Mouse (Mus musculus): ENCODE results near the gene Sv2b. TPM values are rescaled to one million over a fixed set of nuclear protein-coding genes. Genes with fewer than 3 reads are reported as not detected.
A peak's percentile ranks its signal among the peaks of the same experiment; 100 is the strongest.
"Not testable (repeated sequence)": the region's sequence is repeated elsewhere in the genome, so short reads cannot be mapped to it uniquely, and the experiment has no call there.

The Sv2b gene
- polyA plus RNA-seq, 1 experiment from 2014 or later: 7.4 TPM

DNA sequence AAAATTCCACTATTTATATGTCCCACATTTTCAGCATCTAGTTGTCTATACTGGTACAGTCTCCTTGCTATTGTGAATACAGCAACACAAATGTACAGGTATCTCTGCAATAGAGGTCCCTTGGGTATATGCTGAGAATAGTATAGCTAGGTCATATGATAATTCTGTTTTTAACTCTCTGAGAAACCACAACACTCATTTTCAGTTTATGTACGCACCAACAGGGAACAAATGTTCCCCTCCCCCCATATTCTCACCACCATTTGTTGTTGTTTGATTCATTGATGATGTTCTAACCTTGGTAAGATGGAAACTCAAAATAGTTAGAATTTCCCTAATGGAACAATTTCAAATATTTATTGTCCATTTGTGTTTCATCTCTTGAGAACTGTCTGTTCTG, 16.2 kb upstream of the Sv2b start:
- ATAC-seq (ENCODE audit: insufficient number of reproducible peaks, insufficient read depth, low FRiP score, low read depth): no peak
- Histone ChIP-seq H3K9me3 (ENCODE audit: control insufficient read depth, low read depth, low read length) (no peaks in the 10 kb centered on the region), H3K27ac (ENCODE audit: low read length) (no peak overlapping the region), H3K4me3 (ENCODE audit: low read depth, low read length) (no peak overlapping the region), H3K36me3 (ENCODE audit: control insufficient read depth, insufficient read depth, low read length) (no peaks in the 10 kb centered on the region), H3K27me3 (ENCODE audit: control insufficient read depth, insufficient read depth, low read length) (no peaks in the 10 kb centered on the region), H3K4me1 (ENCODE audit: control insufficient read depth, insufficient read depth, low read length) (0 out of 2 replicates have a peak, but pooled peaks cover 3% of the 10 kb centered on the region), H3K4me2 (replicated peaks; ENCODE audit: low read depth, low read length) (no peak overlapping the region), H3K9ac (replicated peaks; ENCODE audit: low read depth, low read length) (no peak overlapping the region)
- 79% methylated on average over 1 of the region's 1 CpGs for WGBS

DNA sequence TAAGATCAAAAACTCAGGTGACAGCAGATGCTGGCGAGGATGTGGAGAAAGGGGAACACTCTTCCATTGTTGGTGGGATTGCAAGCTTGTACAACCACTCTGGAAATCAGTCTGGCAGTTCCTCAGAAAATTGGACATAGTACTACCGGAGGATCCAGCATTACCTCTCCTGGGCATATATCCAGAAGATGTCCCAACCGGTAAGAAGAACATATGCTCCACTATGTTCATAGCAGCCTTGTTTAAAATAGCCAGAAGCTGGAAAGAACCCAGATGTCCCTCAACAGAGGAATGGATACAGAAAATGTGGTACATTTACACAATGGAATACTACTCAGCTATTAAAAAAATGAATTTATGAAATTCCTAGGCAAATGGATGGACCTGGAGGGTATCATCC, 13.7 kb upstream of the Sv2b start:
- not testable (repeated sequence) for H3K36me3 ChIP-seq (ENCODE audit: control insufficient read depth, insufficient read depth, low read length); H3K27ac ChIP-seq (ENCODE audit: low read length); H3K9ac ChIP-seq (replicated peaks; ENCODE audit: low read depth, low read length); ATAC-seq (ENCODE audit: insufficient number of reproducible peaks, insufficient read depth, low FRiP score, low read depth); H3K27me3 ChIP-seq (ENCODE audit: control insufficient read depth, insufficient read depth, low read length); H3K9me3 ChIP-seq (ENCODE audit: control insufficient read depth, low read depth, low read length); H3K4me1 ChIP-seq (ENCODE audit: control insufficient read depth, insufficient read depth, low read length); H3K4me3 ChIP-seq (ENCODE audit: low read depth, low read length); H3K4me2 ChIP-seq (replicated peaks; ENCODE audit: low read depth, low read length)
- 84% methylated on average over 3 of the region's 3 CpGs for WGBS

DNA sequence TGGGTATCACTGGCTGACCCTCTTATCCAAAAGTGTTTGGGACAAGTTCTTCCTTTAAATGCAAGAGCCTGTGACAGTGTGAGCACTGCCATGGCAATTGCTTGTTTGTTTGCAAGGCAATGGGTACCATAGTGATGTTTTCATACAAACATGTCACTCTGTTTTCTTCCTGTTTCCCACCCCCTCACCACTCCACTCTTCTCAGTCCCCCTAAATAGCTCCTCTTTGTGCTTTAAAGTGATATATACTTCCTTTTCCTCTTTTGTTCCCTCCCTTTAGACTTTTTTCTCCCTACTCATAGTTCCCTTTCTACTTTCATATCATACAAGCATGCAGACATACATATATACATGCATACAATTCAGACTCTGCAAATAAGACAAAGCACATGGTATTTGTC, 10.9 kb upstream of the Sv2b start:
- no peak overlapping the region for H3K4me3 ChIP-seq (ENCODE audit: low read depth, low read length)
- H3K36me3 ChIP-seq (ENCODE audit: control insufficient read depth, insufficient read depth, low read length): no peaks in the 10 kb centered on the region
- H3K27me3 ChIP-seq (ENCODE audit: control insufficient read depth, insufficient read depth, low read length): no peaks in the 10 kb centered on the region
- H3K27ac ChIP-seq (ENCODE audit: low read length): no peak overlapping the region
- H3K9ac ChIP-seq (replicated peaks; ENCODE audit: low read depth, low read length): no peak overlapping the region
- no peak overlapping the region for H3K4me2 ChIP-seq (replicated peaks; ENCODE audit: low read depth, low read length)
- H3K4me1 ChIP-seq (ENCODE audit: control insufficient read depth, insufficient read depth, low read length): no peaks in the 10 kb centered on the region
- ATAC-seq (ENCODE audit: insufficient number of reproducible peaks, insufficient read depth, low FRiP score, low read depth): no peak
- H3K9me3 ChIP-seq (ENCODE audit: control insufficient read depth, low read depth, low read length): no peaks in the 10 kb centered on the region

DNA sequence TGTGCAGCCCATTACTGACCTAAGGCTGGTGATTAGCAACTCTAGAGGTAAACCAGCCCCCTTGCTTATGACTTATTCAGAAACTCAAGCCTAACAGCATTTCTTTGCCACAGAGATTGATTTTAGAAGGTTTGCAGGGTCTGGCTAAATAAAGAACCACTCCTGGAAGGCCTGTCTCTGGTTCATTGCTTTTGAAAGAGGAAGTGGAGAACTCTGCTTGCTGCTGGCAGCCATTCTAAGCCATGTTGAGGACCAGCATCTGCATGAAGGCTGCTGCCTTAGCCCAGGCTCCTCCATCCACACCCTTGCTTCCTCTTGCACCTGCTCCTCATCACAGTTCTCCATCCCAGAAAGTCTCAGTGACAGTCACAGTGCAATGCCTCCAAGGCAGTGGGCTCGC, 9.3 kb upstream of the Sv2b start:
- Histone ChIP-seq H3K9ac (replicated peaks; ENCODE audit: low read depth, low read length) (no peak overlapping the region), H3K4me2 (replicated peaks; ENCODE audit: low read depth, low read length) (no peak overlapping the region), H3K27ac (ENCODE audit: low read length) (no peak overlapping the region), H3K9me3 (ENCODE audit: control insufficient read depth, low read depth, low read length) (no peaks in the 10 kb centered on the region), H3K4me3 (ENCODE audit: low read depth, low read length) (no peak overlapping the region), H3K36me3 (ENCODE audit: control insufficient read depth, insufficient read depth, low read length) (no peaks in the 10 kb centered on the region), H3K4me1 (ENCODE audit: control insufficient read depth, insufficient read depth, low read length) (no peaks in the 10 kb centered on the region), H3K27me3 (ENCODE audit: control insufficient read depth, insufficient read depth, low read length) (no peaks in the 10 kb centered on the region)
- 84% methylated on average over 1 of the region's 1 CpGs for WGBS
- ATAC-seq (ENCODE audit: insufficient number of reproducible peaks, insufficient read depth, low FRiP score, low read depth): no peak

DNA sequence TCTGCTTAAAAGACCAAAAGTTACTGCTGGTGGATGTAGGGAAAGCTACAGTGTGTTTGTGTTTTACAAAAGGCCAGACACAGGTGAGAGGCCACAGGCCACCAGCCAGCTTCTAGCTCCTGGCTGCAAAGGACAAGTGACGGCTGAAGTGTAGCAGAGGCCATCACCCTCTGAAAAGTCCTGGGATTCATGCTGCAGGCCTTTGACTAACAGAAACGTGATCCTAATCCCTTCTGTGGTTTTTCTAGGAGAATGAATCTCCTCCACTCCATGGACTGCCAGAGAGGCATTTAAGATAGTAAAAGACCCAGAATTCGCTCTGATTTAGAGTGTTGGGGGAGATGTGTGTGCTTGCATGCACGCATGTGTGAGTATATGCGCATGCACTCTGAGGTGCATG, 5.8 kb upstream of the Sv2b start:
- Histone ChIP-seq H3K4me2 (replicated peaks; ENCODE audit: low read depth, low read length) (no peak overlapping the region), H3K27ac (ENCODE audit: low read length) (no peak overlapping the region), H3K27me3 (ENCODE audit: control insufficient read depth, insufficient read depth, low read length) (no peaks in the 10 kb centered on the region), H3K9ac (replicated peaks; ENCODE audit: low read depth, low read length) (no peak overlapping the region), H3K4me1 (ENCODE audit: control insufficient read depth, insufficient read depth, low read length) (no peaks in the 10 kb centered on the region), H3K36me3 (ENCODE audit: control insufficient read depth, insufficient read depth, low read length) (no peaks in the 10 kb centered on the region), H3K4me3 (ENCODE audit: low read depth, low read length) (no peak overlapping the region), H3K9me3 (ENCODE audit: control insufficient read depth, low read depth, low read length) (no peaks in the 10 kb centered on the region)
- 63% methylated on average over 5 of the region's 5 CpGs for WGBS
- no peak for ATAC-seq (ENCODE audit: insufficient number of reproducible peaks, insufficient read depth, low FRiP score, low read depth)

DNA sequence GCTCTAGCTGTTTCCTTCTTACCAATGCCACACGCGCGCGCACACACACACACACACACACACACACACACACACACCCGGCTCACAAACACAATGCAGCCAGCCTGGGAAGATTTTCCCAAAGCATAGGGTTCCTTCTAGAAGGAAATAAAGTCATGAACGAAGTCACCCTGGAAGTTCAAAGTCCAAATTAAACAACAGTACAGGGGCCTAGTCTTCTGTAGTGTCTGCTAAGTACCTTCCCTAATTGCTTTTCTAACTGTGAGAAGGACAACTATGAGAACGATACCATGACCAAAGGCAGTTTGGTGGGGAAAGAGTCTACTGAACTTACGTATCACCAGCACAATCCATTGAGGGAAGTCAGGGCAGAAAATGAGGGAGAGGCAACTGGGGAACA, 508 bp upstream of the Sv2b start:
- 0 out of 2 replicates have a peak, but pooled peaks cover 8% of the 10 kb centered on the region for H3K4me1 ChIP-seq (ENCODE audit: control insufficient read depth, insufficient read depth, low read length)
- no peak overlapping the region for H3K9ac ChIP-seq (replicated peaks; ENCODE audit: low read depth, low read length)
- peaks cover 9% of the 10 kb centered on the region; the same call in 1 of the 2 replicates for H3K27me3 ChIP-seq (ENCODE audit: control insufficient read depth, insufficient read depth, low read length)
- H3K36me3 ChIP-seq (ENCODE audit: control insufficient read depth, insufficient read depth, low read length): no peaks in the 10 kb centered on the region
- no peak overlapping the region for H3K4me2 ChIP-seq (replicated peaks; ENCODE audit: low read depth, low read length)
- WGBS: 89% methylated on average over 8 of the region's 8 CpGs
- no peaks in the 10 kb centered on the region for H3K9me3 ChIP-seq (ENCODE audit: control insufficient read depth, low read depth, low read length)
- no peak overlapping the region for H3K4me3 ChIP-seq (ENCODE audit: low read depth, low read length)
- no peak overlapping the region for H3K27ac ChIP-seq (ENCODE audit: low read length)
- ATAC-seq (ENCODE audit: insufficient number of reproducible peaks, insufficient read depth, low FRiP score, low read depth): no peak

DNA sequence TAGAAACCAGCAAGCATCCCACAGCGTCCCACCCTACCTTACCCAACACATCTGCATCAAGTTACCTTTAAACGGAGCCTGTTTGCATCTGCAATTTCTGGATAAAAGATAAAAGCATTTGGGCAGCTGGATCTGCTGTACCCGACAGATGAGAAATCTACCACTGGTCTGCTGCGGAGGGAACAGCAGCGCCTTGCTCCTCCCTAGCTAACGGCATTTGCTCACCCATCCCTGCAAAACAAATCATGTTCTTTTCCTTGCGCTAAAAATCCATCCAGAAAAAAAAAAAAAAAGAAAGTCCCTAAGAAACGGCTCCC, 964 bp downstream of the Sv2b start:
- Histone ChIP-seq H3K36me3 (ENCODE audit: control insufficient read depth, insufficient read depth, low read length) (no peaks in the 10 kb centered on the region), H3K27ac (ENCODE audit: low read length) (no peak overlapping the region), H3K9ac (replicated peaks; ENCODE audit: low read depth, low read length) (no peak overlapping the region), H3K4me1 (ENCODE audit: control insufficient read depth, insufficient read depth, low read length) (0 out of 2 replicates have a peak, but pooled peaks cover 8% of the 10 kb centered on the region), H3K4me3 (ENCODE audit: low read depth, low read length) (peak overlapping the region; percentile 49), H3K9me3 (ENCODE audit: control insufficient read depth, low read depth, low read length) (no peaks in the 10 kb centered on the region), H3K4me2 (replicated peaks; ENCODE audit: low read depth, low read length) (peak overlapping the region; percentile 88), H3K27me3 (ENCODE audit: control insufficient read depth, insufficient read depth, low read length) (peaks cover 9% of the 10 kb centered on the region; the same call in 1 of the 2 replicates)
- ATAC-seq (ENCODE audit: insufficient number of reproducible peaks, insufficient read depth, low FRiP score, low read depth): no peak
- WGBS: 4% methylated on average over 8 of the region's 8 CpGs

DNA sequence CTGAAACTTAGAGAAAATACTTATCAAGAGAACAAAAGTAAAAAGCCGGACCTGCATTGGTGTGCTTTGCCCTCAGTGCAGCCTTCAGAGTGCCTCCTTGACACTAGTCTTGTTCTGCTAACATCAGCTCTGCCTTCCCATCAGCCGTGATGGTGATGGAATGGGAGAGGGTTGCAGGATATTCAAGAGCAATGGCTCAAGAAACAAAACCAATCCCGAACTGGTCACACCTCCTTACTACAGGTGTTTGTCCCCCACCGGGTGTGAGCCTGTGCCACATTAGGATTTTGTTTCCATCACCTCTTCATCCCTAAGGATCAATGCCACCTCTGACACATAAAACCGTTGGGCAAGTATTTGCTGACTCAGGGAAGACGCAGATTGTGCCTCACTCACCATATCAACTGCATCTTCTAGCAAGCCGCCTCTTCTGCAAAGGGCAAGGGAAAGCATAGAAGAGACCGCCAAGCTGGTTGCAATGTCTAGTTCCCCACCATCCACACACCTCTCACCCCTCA, 1.4 kb downstream of the Sv2b start:
- 55% methylated on average over 8 of the region's 8 CpGs for WGBS
- Histone ChIP-seq H3K4me3 (ENCODE audit: low read depth, low read length) (peak overlapping the region; percentile 49), H3K9ac (replicated peaks; ENCODE audit: low read depth, low read length) (no peak overlapping the region), H3K4me1 (ENCODE audit: control insufficient read depth, insufficient read depth, low read length) (0 out of 2 replicates have a peak, but pooled peaks cover 8% of the 10 kb centered on the region), H3K9me3 (ENCODE audit: control insufficient read depth, low read depth, low read length) (no peaks in the 10 kb centered on the region), H3K27ac (ENCODE audit: low read length) (no peak overlapping the region), H3K36me3 (ENCODE audit: control insufficient read depth, insufficient read depth, low read length) (no peaks in the 10 kb centered on the region), H3K27me3 (ENCODE audit: control insufficient read depth, insufficient read depth, low read length) (peaks cover 9% of the 10 kb centered on the region; the same call in 1 of the 2 replicates), H3K4me2 (replicated peaks; ENCODE audit: low read depth, low read length) (peak overlapping the region; percentile 88)
- ATAC-seq (ENCODE audit: insufficient number of reproducible peaks, insufficient read depth, low FRiP score, low read depth): no peak

DNA sequence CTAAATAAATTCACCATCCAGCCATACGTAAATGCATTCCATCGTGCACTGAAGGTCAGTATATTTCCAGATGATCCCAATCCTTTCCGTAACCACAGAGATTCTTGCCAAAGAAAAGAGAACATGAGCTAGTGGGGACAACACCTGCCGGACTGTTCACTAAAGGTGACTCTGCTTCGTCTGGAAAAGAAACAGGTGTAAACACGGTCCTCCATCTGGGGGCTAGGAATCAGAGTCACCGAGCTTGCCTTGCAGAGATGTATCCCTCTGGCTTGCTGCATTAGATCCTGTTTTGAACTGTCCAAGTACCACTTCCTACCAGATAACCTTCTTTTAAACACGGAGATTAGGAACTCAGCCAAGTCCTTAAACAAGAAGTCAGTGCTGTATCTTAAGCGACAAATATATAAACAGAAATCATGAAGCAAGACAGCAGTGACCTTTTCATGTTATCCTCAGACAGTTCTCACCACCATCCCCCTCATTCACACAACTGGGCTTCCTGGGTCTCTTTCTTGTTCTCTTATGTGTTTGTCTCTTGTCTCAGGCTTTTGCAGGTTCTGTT, 3.1 kb downstream of the Sv2b start:
- Histone ChIP-seq H3K36me3 (ENCODE audit: control insufficient read depth, insufficient read depth, low read length) (no peaks in the 10 kb centered on the region), H3K9me3 (ENCODE audit: control insufficient read depth, low read depth, low read length) (no peaks in the 10 kb centered on the region), H3K4me2 (replicated peaks; ENCODE audit: low read depth, low read length) (no peak overlapping the region), H3K27me3 (ENCODE audit: control insufficient read depth, insufficient read depth, low read length) (peaks cover 9% of the 10 kb centered on the region; the same call in 1 of the 2 replicates), H3K4me3 (ENCODE audit: low read depth, low read length) (no peak overlapping the region), H3K9ac (replicated peaks; ENCODE audit: low read depth, low read length) (no peak overlapping the region), H3K4me1 (ENCODE audit: control insufficient read depth, insufficient read depth, low read length) (0 out of 2 replicates have a peak, but pooled peaks cover 8% of the 10 kb centered on the region), H3K27ac (ENCODE audit: low read length) (no peak overlapping the region)
- no peak for ATAC-seq (ENCODE audit: insufficient number of reproducible peaks, insufficient read depth, low FRiP score, low read depth)
- WGBS: 49% methylated on average over 9 of the region's 9 CpGs

Measured in stomach, embryonic 14.5 days (tissue).